Mouse (Mus musculus) heart, adult 18-20 months (tissue): Measurements from ENCODE around the gene Poc1a. TPM values are rescaled to one million over a fixed set of nuclear protein-coding genes. Genes with fewer than 3 reads are reported as not detected.
A peak's percentile ranks its signal among the peaks of the same experiment; 100 is the strongest.

Experiments
- DNase-seq, 2 experiments: peaks; one replicate each; pipeline ENCODE4 v3.0.0; 2021 to 2022; ENCODE audit warnings: mixed read lengths in 1 of 2
- total RNA-seq, 2 experiments: library from RNA; stranded (reverse); gene quantifications; 2 replicates each; pipeline ENCODE4 v1.2.3; 2021

The Poc1a gene
- total RNA-seq, 2 experiments from 2014 or later, result 4.0 to 4.2 TPM

DNA sequence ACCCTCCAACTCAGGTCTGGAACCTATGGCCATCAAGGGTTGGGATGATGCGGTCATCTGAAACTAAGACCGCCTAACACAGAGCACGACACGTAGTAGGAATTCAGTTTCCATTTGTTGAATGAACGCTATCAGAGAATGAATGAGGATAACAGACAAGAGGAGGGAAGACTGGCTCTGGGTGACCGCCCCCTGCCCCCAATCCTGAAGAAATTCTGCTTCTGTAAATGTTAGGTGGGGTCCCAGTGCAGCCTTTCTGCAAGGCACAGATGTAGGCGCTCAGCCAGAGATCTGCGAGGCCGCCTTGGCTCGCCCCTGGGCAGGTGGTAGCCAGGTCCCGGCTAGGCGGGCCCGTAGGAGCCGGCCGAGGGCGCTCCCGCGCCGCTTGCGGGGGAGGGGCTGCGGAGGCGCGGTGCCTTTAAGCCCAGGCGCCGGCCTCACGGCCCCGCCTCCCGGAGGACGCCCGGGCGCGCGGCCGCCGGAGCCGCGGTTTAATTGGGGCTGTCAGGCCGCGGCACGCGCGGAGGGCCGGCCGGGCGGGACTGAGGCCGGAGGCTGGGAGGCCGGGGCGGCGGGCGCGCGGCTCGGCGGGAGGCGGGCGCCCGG lies 87.4 kb downstream of the Poc1a start, which contains the start of gene Dusp7:
TSS of gene Dusp7 (plus strand) at position 521 of the 606 bp plus-strand sequence.
- DNase-seq, result peak; percentile 85 to 93

DNA sequence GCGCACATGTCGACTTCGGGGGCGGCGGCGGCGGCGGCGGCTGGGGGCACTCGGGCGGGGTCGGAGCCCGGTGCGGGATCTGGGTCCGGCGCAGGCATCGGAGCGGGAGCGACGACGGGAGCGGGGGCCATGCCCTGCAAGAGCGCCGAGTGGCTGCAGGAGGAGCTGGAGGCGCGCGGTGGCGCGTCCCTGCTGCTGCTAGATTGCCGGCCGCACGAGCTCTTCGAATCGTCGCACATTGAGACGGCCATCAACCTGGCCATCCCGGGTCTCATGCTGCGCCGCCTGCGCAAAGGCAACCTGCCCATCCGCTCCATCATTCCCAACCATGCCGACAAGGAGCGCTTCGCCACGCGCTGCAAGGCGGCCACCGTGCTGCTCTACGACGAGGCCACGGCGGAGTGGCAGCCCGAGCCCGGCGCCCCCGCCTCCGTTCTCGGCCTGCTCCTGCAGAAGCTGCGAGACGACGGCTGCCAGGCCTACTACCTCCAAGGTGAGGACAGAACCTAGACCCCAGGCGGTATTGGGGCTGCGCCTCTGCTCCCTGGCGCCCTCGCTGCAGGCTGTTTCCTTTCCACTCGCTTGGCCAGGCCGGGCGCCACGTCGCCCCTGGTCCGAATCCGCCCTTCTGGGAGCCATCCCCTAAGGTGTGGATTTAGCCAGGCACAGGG lies 88.1 kb downstream of the Poc1a start:
- peak in 1 of 2 experiments; percentile 63 for DNase-seq

DNA sequence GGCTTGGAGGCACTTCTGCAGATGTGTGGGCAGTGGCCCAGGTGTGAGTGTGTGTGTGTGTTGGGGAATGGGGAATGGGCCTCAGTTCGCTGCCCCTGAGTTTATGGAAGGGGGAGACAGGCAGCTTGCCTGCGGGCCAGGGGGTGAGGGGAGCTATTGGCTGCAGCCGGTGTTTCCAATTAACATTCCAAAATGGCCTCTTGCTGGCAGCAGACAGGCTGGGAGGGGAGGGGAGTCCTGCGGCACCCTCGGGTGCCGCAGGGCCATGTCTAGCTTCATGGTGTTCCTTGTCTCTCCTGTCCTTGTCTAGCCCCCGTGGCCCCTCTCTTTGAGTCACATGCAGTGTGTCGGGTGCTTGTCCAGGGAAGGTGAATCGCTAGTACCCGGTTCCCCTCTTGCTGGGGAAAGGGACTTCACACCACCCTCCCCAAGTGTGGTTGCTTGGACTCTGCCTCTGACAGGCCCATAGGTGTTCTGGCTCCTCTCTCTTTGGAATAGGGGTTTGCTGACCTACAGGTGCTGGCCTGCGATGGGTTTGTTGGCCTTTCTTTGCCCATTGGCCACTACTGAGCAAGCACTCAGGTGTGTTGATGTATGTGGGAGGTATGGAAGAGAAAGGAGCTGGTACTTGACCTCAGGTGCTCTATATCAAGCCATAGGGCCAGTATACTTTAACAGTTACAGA lies 89.1 kb downstream of the Poc1a start:
- DNase-seq, result peak; percentile 74 to 76

DNA sequence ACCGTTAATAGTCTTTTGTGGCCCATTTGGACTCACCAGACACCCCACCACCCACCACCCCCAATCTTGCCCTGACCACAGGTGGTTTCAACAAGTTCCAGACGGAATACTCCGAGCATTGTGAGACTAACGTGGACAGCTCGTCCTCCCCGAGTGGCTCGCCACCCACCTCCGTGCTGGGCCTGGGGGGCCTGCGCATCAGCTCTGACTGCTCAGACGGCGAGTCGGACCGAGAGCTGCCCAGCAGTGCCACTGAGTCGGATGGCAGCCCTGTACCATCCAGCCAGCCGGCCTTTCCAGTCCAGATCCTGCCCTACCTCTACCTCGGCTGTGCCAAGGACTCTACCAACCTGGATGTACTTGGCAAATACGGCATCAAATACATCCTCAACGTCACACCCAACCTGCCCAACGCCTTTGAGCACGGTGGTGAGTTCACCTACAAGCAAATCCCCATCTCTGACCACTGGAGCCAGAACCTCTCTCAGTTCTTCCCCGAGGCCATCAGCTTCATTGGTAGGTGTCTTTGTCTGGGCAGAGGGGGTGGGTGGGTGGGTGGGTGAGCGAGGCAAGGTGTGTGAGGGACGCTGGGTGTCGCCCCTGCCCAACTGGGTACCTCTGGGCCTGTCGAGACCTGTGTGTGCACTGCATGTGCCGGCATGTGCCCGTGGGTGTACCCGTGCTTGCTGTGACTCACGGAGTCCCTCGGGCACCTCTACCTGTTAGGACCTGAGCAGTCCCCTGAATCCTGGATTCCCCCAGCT lies 89.9 kb downstream of the Poc1a start:
- peak in 1 of 2 experiments; percentile 56 for DNase-seq

DNA sequence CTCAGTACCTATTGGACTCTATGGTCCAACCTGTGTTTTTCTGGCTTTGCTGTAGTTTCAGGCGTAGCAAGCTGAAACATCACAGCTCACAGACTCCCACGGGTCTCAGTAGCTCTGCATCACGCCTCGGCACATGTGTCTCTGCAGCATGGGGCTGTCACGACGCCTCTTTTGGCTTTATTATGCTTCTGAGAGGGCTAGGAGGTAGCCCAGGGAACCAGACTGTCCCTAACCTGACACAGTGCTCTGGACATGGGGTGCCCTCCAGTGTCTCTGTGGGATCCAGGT lies 90.5 kb downstream of the Poc1a start:
- no peak for DNase-seq

DNA sequence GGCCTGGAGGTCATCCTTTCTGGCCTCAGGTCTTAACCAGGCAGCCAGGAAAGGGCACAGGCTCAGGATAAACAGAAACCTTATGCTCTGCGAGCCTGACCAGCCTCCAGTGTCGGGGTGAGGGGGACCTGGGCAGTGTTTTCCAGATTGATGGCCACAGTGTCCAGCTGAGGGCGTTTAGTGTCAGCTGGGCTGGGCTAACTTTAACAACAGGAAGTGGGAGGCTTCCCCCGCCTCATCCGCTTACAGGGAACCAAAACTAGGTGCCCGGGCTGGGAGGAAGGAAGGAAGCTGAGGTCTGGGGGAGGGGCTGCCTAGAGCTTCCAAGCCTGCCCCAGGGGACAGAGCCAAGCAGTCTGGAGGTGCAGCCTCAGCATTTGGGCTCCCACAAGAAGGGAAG lies 90.9 kb downstream of the Poc1a start:
- DNase-seq, result peak; percentile 91 to 97

DNA sequence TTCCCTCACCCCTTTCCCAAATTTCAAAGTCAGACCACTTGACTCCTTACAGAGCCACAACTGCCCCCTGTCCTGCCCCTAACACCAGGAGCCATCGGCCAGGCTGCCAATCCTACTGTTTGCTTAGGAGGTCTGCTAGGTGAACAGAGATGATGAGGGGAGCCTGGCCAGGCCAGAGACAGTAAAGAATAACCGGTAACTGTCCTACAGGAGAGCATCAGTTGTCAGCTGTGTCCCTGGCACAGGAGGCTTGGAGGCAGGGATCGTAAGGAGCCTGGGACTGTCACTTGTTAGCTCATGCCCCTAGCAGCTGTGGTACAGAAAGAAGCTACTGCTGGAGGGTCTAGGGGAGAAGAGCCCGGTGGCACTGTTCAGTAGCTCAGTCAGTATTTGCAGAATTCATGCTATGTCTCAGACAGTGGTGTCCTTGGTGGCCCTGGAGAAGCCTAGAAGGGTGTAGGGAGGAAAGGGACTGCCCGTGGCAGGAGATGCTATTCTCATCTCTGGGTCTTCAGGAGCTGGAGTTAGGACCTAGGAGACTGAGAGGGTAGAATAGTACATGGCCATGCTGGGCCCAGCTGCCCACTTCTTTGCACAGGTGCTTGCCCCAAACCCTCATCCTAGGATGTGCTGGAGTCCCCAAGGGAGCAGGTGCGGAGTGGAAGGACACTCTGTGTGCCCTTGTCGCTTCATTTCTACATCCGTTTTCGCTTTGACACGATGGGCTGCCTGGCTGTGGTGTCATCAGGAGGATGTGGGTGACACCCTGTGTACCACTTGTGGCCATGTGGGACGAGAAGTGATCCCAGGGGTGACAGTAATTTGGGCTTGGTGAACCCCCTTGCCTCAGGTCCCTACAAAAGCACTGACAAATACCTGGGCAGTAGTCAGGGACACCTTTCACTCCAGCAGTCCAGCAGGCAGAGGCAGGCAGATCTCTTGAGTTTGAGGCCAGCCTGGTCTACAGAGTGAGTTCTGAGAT lies 91.9 kb downstream of the Poc1a start:
- DNase-seq, result peak in 1 of 2 experiments; percentile 30

DNA sequence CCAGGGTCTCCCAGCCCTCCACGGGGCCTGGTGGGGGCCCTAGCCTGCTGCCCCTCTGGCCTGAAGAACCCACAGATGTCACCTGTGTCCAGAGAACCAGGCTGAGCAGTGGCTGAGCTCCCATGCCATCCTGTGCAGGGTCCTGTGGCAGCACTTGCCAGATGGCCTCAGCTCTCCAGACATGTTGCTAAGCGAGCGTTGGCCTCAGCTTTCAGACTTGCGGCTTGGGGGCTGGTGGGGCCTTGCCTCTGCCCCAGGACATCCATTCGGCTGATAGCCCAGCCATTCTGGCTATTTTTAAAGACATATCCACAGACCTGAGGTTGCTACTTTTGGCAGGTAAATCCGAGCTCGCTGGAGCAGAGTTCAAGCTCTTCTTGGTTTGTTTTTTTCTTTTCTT lies 93.1 kb downstream of the Poc1a start:
- DNase-seq, result peak in 1 of 2 experiments; percentile 65

DNA sequence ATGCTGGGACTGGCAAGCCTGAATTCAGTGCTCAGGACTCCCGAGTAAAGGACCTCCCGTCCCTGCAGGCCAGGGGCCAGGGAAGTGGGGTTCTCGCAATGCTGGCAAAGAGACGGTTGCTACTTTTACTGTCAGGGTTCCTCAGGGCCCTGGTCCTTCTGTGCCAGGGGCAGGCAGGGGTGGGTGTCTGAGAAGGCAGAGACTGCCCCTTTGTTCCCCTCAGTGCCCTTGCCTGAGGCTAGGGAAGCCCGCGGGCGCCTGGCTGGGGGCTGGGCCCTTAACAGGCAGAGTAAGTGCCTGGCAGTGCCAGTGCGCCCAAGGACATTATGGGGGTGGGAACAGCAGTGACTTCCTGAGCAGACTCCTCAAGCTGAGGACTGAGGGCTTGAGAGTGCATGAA lies 96.4 kb downstream of the Poc1a start:
- no peak for DNase-seq

DNA sequence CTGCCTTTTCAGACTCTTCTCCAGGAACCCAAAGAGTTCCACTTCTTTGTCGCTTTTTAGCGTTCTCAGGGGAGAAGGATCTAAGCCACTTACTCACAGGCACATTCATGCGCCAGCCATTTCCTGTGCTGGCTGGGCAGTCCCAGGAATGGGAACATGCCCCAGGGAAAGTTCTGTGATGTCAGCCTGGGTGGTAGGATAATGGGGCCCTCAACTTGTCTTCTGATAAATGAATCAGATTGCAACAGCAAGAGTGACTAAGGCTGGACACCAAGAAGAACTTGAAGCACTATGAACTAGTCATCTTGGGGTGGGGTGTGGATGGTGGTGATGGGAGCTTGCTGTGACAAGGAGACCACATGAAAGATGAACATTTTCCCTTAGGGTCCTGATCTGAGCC lies 97.2 kb downstream of the Poc1a start:
- DNase-seq, result no peak

DNA sequence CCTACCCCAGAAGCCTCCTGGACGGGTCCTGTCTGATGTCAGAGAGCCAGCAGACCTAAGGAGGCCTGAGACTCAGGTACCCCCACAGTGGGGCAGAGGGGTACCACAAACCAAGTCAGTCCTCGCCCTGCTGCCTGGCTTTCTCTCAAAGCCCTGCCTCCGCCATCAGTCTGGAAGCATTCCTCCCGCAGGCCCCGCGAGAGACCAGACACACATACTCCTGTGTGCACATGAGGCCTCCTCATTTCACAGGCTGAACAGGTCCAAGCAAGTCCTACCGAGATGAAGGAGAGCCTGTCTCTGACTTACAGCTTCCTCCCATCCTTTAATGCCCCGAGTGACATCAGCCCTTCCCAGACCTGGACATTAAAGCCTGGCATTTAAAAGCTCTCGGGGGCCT lies 97.9 kb downstream of the Poc1a start:
- no peak for DNase-seq

DNA sequence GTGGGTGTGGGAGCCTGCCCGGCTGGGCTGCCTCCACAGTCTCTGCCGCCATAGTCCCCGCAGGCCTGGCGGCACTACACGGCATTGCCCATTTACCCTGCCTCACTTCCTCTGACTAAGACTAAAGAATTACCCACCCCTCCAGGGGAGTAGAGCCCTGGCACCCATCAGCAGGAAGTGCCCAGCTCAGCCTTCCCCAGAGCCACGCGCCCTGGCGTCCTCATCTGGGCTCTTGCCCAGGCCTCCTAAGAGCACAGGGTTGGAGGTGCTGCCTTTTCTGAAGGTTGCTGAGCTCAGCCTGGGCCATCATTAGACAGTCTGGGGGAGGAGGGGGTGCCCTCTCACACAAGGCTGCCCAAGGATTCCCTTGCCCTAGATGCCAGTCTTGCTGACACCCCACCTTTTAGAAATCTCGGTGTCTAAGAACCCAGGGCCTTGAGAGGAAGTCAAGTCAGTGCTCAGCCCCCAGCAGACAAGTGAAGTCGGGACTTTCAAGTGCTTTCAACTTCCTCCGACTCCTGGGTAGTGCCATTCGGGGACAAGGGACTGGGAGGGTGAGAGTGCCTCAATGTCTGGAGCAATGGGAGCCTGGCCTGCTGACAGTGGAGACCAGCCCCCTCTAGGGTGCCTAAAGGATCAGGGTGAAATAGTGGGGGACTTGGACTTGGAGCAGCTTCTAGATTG lies 105.5 kb downstream of the Poc1a start:
- peak; percentile 72 to 81 for DNase-seq

DNA sequence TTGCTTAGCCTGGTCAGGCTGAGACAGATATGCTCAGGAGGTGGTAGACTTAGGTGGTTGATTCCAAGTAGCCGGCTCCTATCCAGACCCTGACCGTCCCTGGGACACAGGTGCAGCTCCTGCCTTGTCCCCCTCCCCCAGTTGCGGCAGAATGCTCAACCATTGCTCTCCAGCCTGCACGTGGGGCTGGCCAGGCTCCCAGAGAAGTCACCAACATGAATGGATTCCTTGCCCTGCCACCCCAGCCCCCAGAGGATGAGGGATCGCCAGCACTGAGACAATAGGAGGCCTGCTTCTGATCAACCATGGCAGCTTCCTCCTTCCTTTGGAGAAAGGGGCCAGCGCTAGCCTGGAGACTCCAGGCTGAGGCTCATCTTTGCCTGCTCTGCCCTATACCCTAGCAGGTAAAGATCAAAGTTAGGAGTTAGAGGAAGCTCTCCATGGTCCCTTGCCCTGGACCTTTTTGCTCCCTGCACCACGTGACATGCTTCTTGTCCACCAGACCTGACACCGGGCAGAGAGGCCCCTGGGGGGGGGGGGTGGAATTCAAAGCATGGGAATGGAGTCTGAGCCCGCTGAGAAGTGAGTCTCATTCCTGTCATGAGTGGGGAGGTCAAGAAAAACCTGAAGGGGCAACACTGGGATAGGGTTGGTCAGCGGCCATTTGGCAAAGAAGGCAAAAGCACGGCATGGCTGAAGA lies 112.1 kb downstream of the Poc1a start:
- no peak for DNase-seq

DNA sequence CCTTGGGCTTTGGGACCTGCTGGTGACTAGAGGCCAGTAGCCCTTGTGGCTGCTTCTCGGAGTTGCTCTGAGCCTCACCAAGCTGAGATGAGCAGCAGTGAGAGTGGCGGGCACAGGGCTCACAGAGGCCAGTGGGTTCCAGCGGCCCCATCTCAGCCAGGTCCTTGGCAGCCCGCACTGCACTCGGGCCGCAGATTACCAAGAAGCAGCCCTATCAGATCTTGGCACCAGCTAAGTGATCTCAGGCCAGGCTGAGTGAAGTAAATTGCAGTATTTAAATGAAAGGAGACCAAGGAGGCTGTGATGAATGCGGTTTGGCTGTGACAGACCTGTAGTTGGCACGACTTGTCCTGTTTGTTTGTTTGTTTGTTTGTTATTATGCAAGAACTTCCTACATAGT lies 112.7 kb downstream of the Poc1a start:
- DNase-seq, result no peak

DNA sequence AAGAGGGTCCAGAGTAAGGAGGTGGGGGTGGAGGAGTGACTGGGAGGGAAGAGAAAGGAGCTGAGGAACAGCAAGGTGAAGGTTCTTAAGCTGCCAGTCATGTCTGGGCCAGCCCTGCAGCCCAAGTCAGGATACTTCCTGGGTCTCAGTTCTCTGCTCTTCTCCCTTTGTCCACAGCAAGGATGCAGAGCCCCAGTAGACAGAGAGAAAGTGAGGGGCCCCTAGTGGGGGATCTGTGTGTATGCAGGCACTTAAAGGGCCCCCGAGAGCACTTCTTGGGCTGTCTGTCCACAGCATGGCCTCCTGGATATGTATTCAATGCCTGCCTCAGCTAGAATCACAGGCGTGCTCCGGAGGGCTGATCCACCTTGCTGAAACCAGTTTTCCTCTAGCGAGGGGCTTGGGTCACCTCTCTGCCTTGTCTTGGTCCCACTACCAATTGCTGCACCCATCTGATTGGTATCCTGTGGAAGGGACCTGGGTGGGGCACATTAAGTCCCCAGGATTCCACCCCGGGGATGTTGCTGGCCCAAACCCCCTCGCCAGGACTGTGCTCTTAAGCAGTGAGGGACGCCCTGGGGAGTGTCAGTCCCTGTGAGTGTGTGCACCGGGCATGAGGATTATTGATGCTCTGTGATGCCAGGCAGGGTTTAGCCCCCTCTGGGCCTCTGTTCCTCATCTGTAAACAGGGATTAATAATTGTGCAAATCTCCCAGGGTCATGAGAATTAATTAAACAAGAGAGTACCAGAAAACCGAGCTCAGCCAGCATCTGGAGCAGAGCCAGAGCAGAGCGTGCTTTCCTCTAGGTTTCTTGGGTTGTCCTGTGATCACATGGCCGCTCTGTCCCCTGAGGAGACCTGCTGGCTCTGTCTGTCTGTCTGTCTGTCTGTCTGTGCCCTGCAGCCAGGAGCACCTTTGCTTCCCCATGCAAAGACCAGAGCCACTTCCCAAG lies 114.1 kb downstream of the Poc1a start:
- no peak for DNase-seq

DNA sequence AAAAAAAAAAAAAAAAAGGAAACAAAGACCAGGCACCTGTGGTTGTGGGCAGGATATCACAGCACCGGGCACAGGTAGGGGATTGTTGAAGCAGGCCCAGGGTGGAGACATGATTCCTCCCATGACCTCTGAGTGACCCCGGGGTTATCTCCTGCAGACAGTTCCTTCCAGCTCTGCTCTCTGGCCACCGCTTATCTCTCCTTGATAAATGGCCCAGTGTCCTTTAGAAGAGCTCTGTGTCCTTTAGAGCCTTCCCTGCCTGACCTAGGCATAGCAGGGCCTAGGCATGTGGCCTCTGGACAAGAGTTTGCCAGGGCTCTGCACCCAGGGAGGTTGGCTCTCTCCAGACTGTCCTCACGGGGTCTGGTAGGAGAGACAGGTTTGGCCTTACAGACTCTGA lies 116.9 kb downstream of the Poc1a start:
- DNase-seq, result peak in 1 of 2 experiments; percentile 57

DNA sequence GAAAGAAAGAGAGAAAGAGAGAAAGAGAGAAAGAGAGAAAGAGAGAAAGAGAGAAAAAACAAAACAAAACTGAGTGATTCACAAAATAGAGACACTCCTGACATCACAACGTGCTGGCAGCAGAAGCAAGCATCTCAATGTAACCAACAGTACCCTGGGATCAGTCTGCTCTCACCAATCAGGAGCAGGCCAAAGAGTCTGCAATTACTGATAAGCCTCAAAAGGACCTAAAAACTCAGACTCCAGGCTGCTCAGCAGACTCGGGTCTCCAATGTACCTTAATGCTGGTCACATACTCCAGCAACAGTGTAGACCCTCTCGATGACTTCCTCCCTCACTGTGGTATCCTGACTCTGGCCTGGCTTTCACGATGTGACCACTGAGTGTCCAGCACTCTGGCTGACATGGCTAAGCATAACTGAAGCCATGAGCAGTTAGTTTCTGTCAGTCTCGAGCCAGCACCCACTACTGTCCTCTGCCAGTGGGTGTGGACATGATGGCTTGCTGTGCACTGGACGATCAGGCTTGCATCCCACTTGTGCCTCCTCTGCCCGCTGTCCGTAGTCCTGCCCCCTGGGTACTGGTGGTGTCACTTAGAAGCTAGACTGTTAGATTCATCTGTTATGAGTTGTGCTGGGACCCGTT lies 117.9 kb downstream of the Poc1a start:
- no peak for DNase-seq

DNA sequence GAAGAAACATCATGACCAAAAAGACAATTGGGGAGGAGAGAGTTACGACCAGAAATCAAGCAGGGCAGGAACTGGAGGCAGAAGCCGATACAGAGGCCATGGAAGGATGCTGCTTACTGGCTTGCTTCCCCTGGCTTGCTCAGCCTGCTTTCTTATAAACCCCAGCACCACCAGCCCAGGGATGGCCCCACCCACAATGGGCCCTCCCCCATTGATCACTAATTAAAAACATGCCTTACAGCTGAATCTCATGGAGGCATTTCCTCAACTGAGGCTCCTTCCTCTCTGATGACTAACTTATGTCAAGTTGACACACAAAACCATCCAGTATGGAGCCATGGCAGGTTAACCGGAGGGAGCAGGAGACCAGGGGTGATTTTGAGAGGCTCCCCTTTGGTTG lies 118.9 kb downstream of the Poc1a start:
- no peak for DNase-seq
